Mouse (Mus musculus): ENCODE measurements around the gene Lrrk1. TPM values are rescaled to one million over a fixed set of nuclear protein-coding genes. Genes with fewer than 3 reads are reported as not detected.
A peak's percentile ranks its signal among the peaks of the same experiment; 100 is the strongest.

Lrrk1 gene
- polyA plus RNA-seq (2015; fragmentation: Nextera tagmentation; extraction: Ambion mirVana), result 15.2 and 17.2 TPM in 2 replicates

- Histone ChIP-seq H3K9ac (peak within 1 kb of the TSS; percentile 95), H3K4me1 (peaks cover 35% of the 10 kb centered on the region), H3K36me3 (no peaks in the 10 kb centered on the region), H3K4me2 (peak within 1 kb of the TSS; percentile 95), H3K27ac (peak within 1 kb of the TSS; percentile 79), H3K9me3 (replicated peaks) (no peaks in the 10 kb centered on the region), H3K27me3 (no peaks in the 10 kb centered on the region), H3K4me3 (replicated peaks) (peak within 1 kb of the TSS; percentile 79)
- peak; percentile 87 for ATAC-seq (replicated peaks; ENCODE audit: low FRiP score)
- under 1% methylated on average over 70 of the region's 70 CpGs for WGBS
These were observed at the start of gene Lrrk1 for GRCm38 (mm10) chr7:66387813-66388521. Lrrk1 (minus strand) TSS chr7:66388350.

GRCm38 (mm10) chr7:66434453-66434935 lies 46.3 kb upstream of the Lrrk1 start:
- H3K4me2 ChIP-seq, result no peak overlapping the region
- peaks cover 4% of the 10 kb centered on the region; the same call in 1 of the 2 replicates for H3K27me3 ChIP-seq
- H3K9me3 ChIP-seq (replicated peaks), result no peaks in the 10 kb centered on the region
- 36% methylated on average over 10 of the region's 10 CpGs for WGBS
- no peak overlapping the region for H3K27ac ChIP-seq
- peaks cover 11% of the 10 kb centered on the region for H3K4me1 ChIP-seq
- H3K4me3 ChIP-seq (replicated peaks), result no peak overlapping the region
- H3K9ac ChIP-seq, result no peak overlapping the region
- 0 out of 2 replicates have a peak, but pooled peaks have one; percentile 12 for ATAC-seq (replicated peaks; ENCODE audit: low FRiP score)
- no peaks in the 10 kb centered on the region for H3K36me3 ChIP-seq

GRCm38 (mm10) chr7:66427437-66428161 lies 39.4 kb upstream of the Lrrk1 start, which contains the start of gene Aldh1a3:
Aldh1a3 (minus strand) TSS chr7:66427517.
- Histone ChIP-seq H3K27me3 (peaks cover 61% of the 10 kb centered on the region), H3K4me2 (peak within 1 kb of the TSS; percentile 87), H3K36me3 (no peaks in the 10 kb centered on the region), H3K27ac (no peak within 1 kb of the TSS), H3K4me1 (peaks cover 25% of the 10 kb centered on the region), H3K4me3 (replicated peaks) (peak within 1 kb of the TSS; percentile 51), H3K9me3 (replicated peaks) (no peaks in the 10 kb centered on the region), H3K9ac (peak within 1 kb of the TSS; percentile 17)
- ATAC-seq (replicated peaks; ENCODE audit: low FRiP score), result peak; percentile 91
- under 1% methylated on average over 52 of the region's 56 CpGs for WGBS

- Histone ChIP-seq H3K4me3 (replicated peaks) (peak overlapping the region; percentile 51), H3K27me3 (peaks cover 61% of the 10 kb centered on the region), H3K27ac (no peak overlapping the region), H3K4me1 (peaks cover 25% of the 10 kb centered on the region), H3K4me2 (peak overlapping the region; percentile 87), H3K36me3 (no peaks in the 10 kb centered on the region), H3K9ac (peak overlapping the region; percentile 17; the same call in 1 of the 2 replicates), H3K9me3 (replicated peaks) (no peaks in the 10 kb centered on the region)
- ATAC-seq (replicated peaks; ENCODE audit: low FRiP score), result peak; percentile 38
- 1% methylated on average over 23 of the region's 23 CpGs for WGBS
These were observed 38.9 kb upstream of the Lrrk1 start for GRCm38 (mm10) chr7:66427053-66427436.

GRCm38 (mm10) chr7:66421903-66422302 lies 33.8 kb upstream of the Lrrk1 start:
- 65% methylated on average over 8 of the region's 8 CpGs for WGBS
- H3K36me3 ChIP-seq, result no peaks in the 10 kb centered on the region
- ATAC-seq (replicated peaks; ENCODE audit: low FRiP score), result no peak

GRCm38 (mm10) chr7:66418981-66419380 lies 30.8 kb upstream of the Lrrk1 start:
- Histone ChIP-seq H3K4me2 (no peak overlapping the region), H3K27ac (no peak overlapping the region), H3K9me3 (replicated peaks) (no peaks in the 10 kb centered on the region), H3K27me3 (peaks cover 7% of the 10 kb centered on the region), H3K9ac (no peak overlapping the region), H3K4me3 (replicated peaks) (no peak overlapping the region), H3K4me1 (0 out of 2 replicates have a peak, but pooled peaks cover 3% of the 10 kb centered on the region), H3K36me3 (no peaks in the 10 kb centered on the region)
- no peak for ATAC-seq (replicated peaks; ENCODE audit: low FRiP score)
- WGBS, result 64% methylated on average over 12 of the region's 12 CpGs

More at GRCm38 (mm10) chr7:66421903-66422302, 33.8 kb upstream of the Lrrk1 start:
- no peak overlapping the region for H3K4me3 ChIP-seq (replicated peaks)
- H3K9ac ChIP-seq, result no peak overlapping the region
- no peak overlapping the region for H3K4me2 ChIP-seq
- H3K27me3 ChIP-seq, result peaks cover 36% of the 10 kb centered on the region
- H3K4me1 ChIP-seq, result peaks cover 8% of the 10 kb centered on the region
- no peak overlapping the region for H3K27ac ChIP-seq
- H3K9me3 ChIP-seq (replicated peaks), result no peaks in the 10 kb centered on the region

GRCm38 (mm10) chr7:66416829-66417228 lies 28.7 kb upstream of the Lrrk1 start:
- Histone ChIP-seq H3K4me3 (replicated peaks) (no peak overlapping the region), H3K27me3 (peaks cover 4% of the 10 kb centered on the region; the same call in 1 of the 2 replicates), H3K36me3 (no peaks in the 10 kb centered on the region), H3K9me3 (replicated peaks) (no peaks in the 10 kb centered on the region), H3K27ac (no peak overlapping the region), H3K4me1 (no peaks in the 10 kb centered on the region), H3K4me2 (no peak overlapping the region), H3K9ac (no peak overlapping the region)
- ATAC-seq (replicated peaks; ENCODE audit: low FRiP score), result no peak
- 81% methylated on average over 4 of the region's 4 CpGs for WGBS

- H3K36me3 ChIP-seq, result no peaks in the 10 kb centered on the region
- H3K27me3 ChIP-seq, result no peaks in the 10 kb centered on the region
- H3K9me3 ChIP-seq (replicated peaks), result no peaks in the 10 kb centered on the region
- no peaks in the 10 kb centered on the region for H3K4me1 ChIP-seq
- no peak overlapping the region for H3K4me3 ChIP-seq (replicated peaks)
- no peak for ATAC-seq (replicated peaks; ENCODE audit: low FRiP score)
- 71% methylated on average over 7 of the region's 7 CpGs for WGBS
- no peak overlapping the region for H3K27ac ChIP-seq
- H3K9ac ChIP-seq, result no peak overlapping the region
- H3K4me2 ChIP-seq, result no peak overlapping the region
These were observed 24.9 kb upstream of the Lrrk1 start for GRCm38 (mm10) chr7:66413093-66413492.

- no peaks in the 10 kb centered on the region for H3K36me3 ChIP-seq
- H3K4me2 ChIP-seq, result no peak overlapping the region
- H3K4me1 ChIP-seq, result peaks cover 22% of the 10 kb centered on the region
- no peak overlapping the region for H3K27ac ChIP-seq
- ATAC-seq (replicated peaks; ENCODE audit: low FRiP score), result no peak
- WGBS, result 70% methylated on average over 6 of the region's 6 CpGs
- H3K4me3 ChIP-seq (replicated peaks), result no peak overlapping the region
- H3K9me3 ChIP-seq (replicated peaks), result no peaks in the 10 kb centered on the region
- H3K27me3 ChIP-seq, result no peaks in the 10 kb centered on the region
- no peak overlapping the region for H3K9ac ChIP-seq
These were observed 21.3 kb upstream of the Lrrk1 start for GRCm38 (mm10) chr7:66409433-66409832.

- Histone ChIP-seq H3K9ac (no peak overlapping the region), H3K27ac (no peak overlapping the region), H3K9me3 (replicated peaks) (no peaks in the 10 kb centered on the region), H3K4me3 (replicated peaks) (no peak overlapping the region), H3K27me3 (no peaks in the 10 kb centered on the region), H3K4me2 (no peak overlapping the region), H3K4me1 (peaks cover 29% of the 10 kb centered on the region), H3K36me3 (no peaks in the 10 kb centered on the region)
- no peak for ATAC-seq (replicated peaks; ENCODE audit: low FRiP score)
- WGBS, result 68% methylated on average over 8 of the region's 8 CpGs
These were observed 18.8 kb upstream of the Lrrk1 start for GRCm38 (mm10) chr7:66406971-66407370.

- no peaks in the 10 kb centered on the region for H3K27me3 ChIP-seq
- 48% methylated on average over 13 of the region's 13 CpGs for WGBS
- H3K27ac ChIP-seq, result 0 out of 2 replicates have a peak overlapping the region, but pooled peaks have one; percentile 37
- no peak overlapping the region for H3K9ac ChIP-seq
- no peaks in the 10 kb centered on the region for H3K9me3 ChIP-seq (replicated peaks)
- H3K4me3 ChIP-seq (replicated peaks), result no peak overlapping the region
- H3K4me1 ChIP-seq, result peaks cover 37% of the 10 kb centered on the region
- no peaks in the 10 kb centered on the region for H3K36me3 ChIP-seq
- ATAC-seq (replicated peaks; ENCODE audit: low FRiP score), result no peak
- no peak overlapping the region for H3K4me2 ChIP-seq
These were observed 18.0 kb upstream of the Lrrk1 start for GRCm38 (mm10) chr7:66405951-66406721.
